Mouse (Mus musculus): Measurements from ENCODE around the gene Tubb2b. TPM values are rescaled to one million over a fixed set of nuclear protein-coding genes. Genes with fewer than 3 reads are reported as not detected.
A peak's percentile ranks its signal among the peaks of the same experiment; 100 is the strongest.

The Tubb2b gene
- polyA plus RNA-seq, 1 experiment from 2014 or later, result 344 TPM

DNA sequence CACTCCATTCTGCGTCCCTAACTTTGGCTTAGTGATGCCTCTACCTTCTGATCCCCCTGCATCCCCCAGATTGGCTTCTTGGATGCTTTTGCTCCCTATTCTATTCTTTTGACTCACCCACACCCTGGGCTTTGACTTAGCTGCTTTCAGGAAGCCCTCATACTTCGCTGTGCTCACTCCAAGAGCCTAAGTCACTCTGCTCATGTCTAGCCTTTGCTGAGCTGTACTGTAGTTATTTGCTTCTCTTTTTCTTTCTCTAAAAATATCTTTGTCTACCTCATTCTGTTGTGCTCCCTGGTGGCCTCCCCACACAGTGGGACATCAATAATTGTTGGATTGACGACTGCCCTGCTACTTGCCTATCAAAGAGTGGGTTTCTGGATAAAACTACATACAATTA lies 17.9 kb upstream of the Tubb2b start:
- DNase-seq (ENCODE audit: low spot score) (no peak), ATAC-seq (ENCODE audit: insufficient read depth, low FRiP score, low TSS enrichment) (peak; percentile 5)
- Histone ChIP-seq H3K27me3 (ENCODE audit: control insufficient read depth, insufficient read depth, low read length) (no peaks in the 10 kb centered on the region), H3K9me3 (ENCODE audit: control insufficient read depth, low read length) (no peaks in the 10 kb centered on the region), H3K36me3 (ENCODE audit: control insufficient read depth, insufficient read depth, low read length) (no peaks in the 10 kb centered on the region), H3K27ac (ENCODE audit: low read depth, low read length) (peak overlapping the region; percentile 99), H3K4me3 (ENCODE audit: low read depth, low read length) (peak overlapping the region; percentile 24; the same call in 1 of the 2 replicates), H3K4me1 (ENCODE audit: control insufficient read depth, insufficient read depth, low read length) (peaks cover 29% of the 10 kb centered on the region), H3K9ac (ENCODE audit: low read length) (peak overlapping the region; percentile 47), H3K4me2 (ENCODE audit: low read depth) (peak overlapping the region; percentile 54; the same call in 1 of the 2 replicates)
- WGBS, result 54% methylated on average over 3 of the region's 3 CpGs

DNA sequence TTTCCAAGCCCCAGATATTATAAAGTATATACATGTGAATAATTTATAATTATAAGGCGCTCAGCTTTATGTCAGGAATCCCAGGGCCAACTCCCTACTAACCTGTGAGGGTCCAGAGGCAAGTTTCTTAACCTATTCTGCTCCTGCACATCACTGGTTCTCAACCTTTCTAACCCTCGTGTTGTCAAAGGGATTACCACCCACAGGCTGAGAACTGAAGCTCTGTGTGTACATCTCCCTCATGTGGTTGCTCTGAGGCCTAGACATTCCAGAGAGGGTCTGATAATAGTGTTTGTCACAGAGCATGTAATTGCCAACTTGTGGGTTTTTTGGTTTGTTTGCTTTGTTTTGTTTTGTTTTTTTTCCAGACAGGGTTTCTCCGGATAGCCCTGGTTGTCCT lies 16.6 kb upstream of the Tubb2b start:
- no peaks in the 10 kb centered on the region for H3K36me3 ChIP-seq (ENCODE audit: control insufficient read depth, insufficient read depth, low read length)
- no peaks in the 10 kb centered on the region for H3K9me3 ChIP-seq (ENCODE audit: control insufficient read depth, low read length)
- ATAC-seq (ENCODE audit: insufficient read depth, low FRiP score, low TSS enrichment), result no peak
- H3K27me3 ChIP-seq (ENCODE audit: control insufficient read depth, insufficient read depth, low read length), result no peaks in the 10 kb centered on the region
- no peak overlapping the region for H3K27ac ChIP-seq (ENCODE audit: low read depth, low read length)
- peaks cover 29% of the 10 kb centered on the region for H3K4me1 ChIP-seq (ENCODE audit: control insufficient read depth, insufficient read depth, low read length)
- DNase-seq (ENCODE audit: low spot score), result no peak
- no peak overlapping the region for H3K4me2 ChIP-seq (ENCODE audit: low read depth)
- WGBS, result 56% methylated on average over 3 of the region's 3 CpGs
- H3K9ac ChIP-seq (ENCODE audit: low read length), result no peak overlapping the region
- H3K4me3 ChIP-seq (ENCODE audit: low read depth, low read length), result no peak overlapping the region

DNA sequence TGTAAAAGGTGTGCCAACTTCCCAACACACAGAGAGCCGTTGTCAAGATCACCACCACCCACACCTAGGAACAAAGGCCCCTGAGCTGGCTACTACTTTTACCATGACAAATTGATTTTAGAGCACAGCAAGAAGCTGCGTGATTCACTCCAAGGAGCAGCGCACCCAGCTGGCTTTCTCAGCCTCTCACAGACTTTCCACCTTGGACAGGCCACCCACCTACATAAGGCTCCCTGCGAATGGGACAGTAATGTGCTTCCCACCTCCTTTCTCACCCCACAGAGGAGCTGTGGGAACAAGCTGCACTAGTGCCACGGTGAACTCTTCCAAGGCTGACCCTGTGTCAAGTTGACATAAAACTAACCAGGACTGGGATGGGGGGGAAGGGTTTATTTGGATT lies 13.1 kb upstream of the Tubb2b start:
- Histone ChIP-seq H3K27me3 (ENCODE audit: control insufficient read depth, insufficient read depth, low read length) (no peaks in the 10 kb centered on the region), H3K9ac (ENCODE audit: low read length) (no peak overlapping the region), H3K27ac (ENCODE audit: low read depth, low read length) (no peak overlapping the region), H3K4me2 (ENCODE audit: low read depth) (no peak overlapping the region), H3K4me3 (ENCODE audit: low read depth, low read length) (no peak overlapping the region), H3K4me1 (ENCODE audit: control insufficient read depth, insufficient read depth, low read length) (peaks cover 13% of the 10 kb centered on the region), H3K9me3 (ENCODE audit: control insufficient read depth, low read length) (no peaks in the 10 kb centered on the region), H3K36me3 (ENCODE audit: control insufficient read depth, insufficient read depth, low read length) (no peaks in the 10 kb centered on the region)
- DNase-seq (ENCODE audit: low spot score) (no peak), ATAC-seq (ENCODE audit: insufficient read depth, low FRiP score, low TSS enrichment) (peak; percentile 71)
- WGBS, result 25% methylated on average over 5 of the region's 5 CpGs

DNA sequence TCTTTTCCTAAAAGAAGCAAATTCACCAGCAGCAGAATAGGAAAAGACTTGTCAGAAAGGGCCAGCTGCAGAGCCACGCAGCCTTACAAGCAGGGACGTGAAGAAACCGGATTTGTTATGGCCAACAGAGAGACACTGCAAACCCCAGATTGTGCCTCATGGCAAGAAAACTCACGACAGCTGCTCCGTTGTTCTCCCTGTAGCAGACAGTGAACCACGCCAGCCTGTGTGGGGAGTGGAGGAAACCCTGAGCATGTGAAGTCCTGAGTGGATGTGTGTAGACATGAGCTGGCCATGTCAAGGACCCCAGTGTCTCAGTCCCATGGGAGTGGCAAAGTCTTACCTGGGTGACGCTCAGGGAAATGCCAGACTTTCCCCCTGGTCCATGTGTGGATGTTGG lies 6.3 kb upstream of the Tubb2b start:
- peak; percentile 17 for DNase-seq (ENCODE audit: low spot score)
- Histone ChIP-seq H3K9me3 (ENCODE audit: control insufficient read depth, low read length) (no peaks in the 10 kb centered on the region), H3K36me3 (ENCODE audit: control insufficient read depth, insufficient read depth, low read length) (no peaks in the 10 kb centered on the region), H3K4me1 (ENCODE audit: control insufficient read depth, insufficient read depth, low read length) (peaks cover 7% of the 10 kb centered on the region; the same call in 1 of the 2 replicates), H3K9ac (ENCODE audit: low read length) (no peak overlapping the region), H3K27me3 (ENCODE audit: control insufficient read depth, insufficient read depth, low read length) (no peaks in the 10 kb centered on the region), H3K4me3 (ENCODE audit: low read depth, low read length) (no peak overlapping the region), H3K27ac (ENCODE audit: low read depth, low read length) (no peak overlapping the region), H3K4me2 (ENCODE audit: low read depth) (no peak overlapping the region)
- WGBS, result 73% methylated on average over 7 of the region's 7 CpGs
- no peak for ATAC-seq (ENCODE audit: insufficient read depth, low FRiP score, low TSS enrichment)

DNA sequence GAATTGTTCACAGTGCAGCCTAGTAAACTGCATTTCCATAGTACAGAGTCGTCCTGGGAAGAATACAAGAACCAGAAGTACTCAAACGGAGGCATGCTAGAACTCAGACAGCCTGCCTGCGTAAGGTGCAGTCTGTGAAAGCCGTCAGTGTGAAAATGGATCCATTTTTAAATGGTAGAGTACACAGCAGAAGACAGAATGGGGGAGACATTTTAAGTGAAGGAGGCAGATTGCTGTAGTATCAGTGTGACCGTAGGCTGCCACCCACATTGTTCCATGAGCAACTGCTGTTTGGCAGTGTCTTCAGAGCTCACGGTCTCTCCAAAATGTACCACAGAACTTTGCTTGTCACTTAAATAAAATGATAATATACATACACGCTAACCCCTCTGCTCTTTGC lies 4.0 kb upstream of the Tubb2b start:
- 35% methylated on average over 7 of the region's 7 CpGs for WGBS
- peak overlapping the region; percentile 91 for H3K9ac ChIP-seq (ENCODE audit: low read length)
- no peaks in the 10 kb centered on the region for H3K36me3 ChIP-seq (ENCODE audit: control insufficient read depth, insufficient read depth, low read length)
- peak overlapping the region; percentile 100 for H3K27ac ChIP-seq (ENCODE audit: low read depth, low read length)
- no peaks in the 10 kb centered on the region for H3K27me3 ChIP-seq (ENCODE audit: control insufficient read depth, insufficient read depth, low read length)
- ATAC-seq (ENCODE audit: insufficient read depth, low FRiP score, low TSS enrichment), result no peak
- H3K4me1 ChIP-seq (ENCODE audit: control insufficient read depth, insufficient read depth, low read length), result peaks cover 7% of the 10 kb centered on the region; the same call in 1 of the 2 replicates
- peak overlapping the region; percentile 82 for H3K4me2 ChIP-seq (ENCODE audit: low read depth)
- DNase-seq (ENCODE audit: low spot score), result peak; percentile 33
- H3K9me3 ChIP-seq (ENCODE audit: control insufficient read depth, low read length), result no peaks in the 10 kb centered on the region
- no peak overlapping the region for H3K4me3 ChIP-seq (ENCODE audit: low read depth, low read length)

DNA sequence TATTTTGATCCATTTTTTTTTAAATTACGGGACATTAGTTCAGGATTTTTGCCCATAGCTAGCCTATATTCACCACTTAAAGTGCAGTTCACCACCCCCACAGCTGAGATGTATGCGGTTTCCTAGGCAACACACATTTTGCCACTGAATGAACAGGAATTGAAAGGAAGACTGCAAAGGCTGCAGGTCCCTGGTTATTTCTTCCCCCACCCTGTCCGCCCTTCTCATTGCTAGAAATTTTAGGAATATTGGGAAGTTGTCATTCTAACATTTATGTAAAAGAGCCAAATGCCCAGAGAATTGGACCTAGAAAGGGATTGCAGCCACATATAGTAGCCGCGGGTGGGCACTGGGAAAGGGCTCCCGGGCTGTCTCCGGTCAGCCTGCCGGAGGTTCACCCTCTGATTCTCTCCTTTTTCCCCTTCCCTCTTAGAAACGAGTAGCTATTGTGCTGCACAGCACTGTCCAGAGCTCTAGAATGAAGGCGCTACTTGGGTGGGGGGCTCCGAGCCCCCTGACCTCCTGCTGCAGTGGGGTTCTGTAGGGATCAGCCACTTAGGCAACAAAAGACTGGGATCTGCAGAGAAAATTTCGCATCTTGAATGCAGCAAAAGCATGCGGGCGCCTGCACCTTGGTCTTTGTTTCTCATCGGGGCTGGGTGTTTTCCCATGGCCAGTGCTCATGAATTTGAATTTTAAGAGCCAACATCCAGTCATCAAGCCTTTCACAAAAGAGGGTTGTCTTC lies 3.2 kb upstream of the Tubb2b start:
- peak; percentile 79 for DNase-seq (ENCODE audit: low spot score)
- H3K9ac ChIP-seq (ENCODE audit: low read length), result peak overlapping the region; percentile 91
- peak overlapping the region; percentile 82 for H3K4me2 ChIP-seq (ENCODE audit: low read depth)
- no peaks in the 10 kb centered on the region for H3K36me3 ChIP-seq (ENCODE audit: control insufficient read depth, insufficient read depth, low read length)
- no peaks in the 10 kb centered on the region for H3K27me3 ChIP-seq (ENCODE audit: control insufficient read depth, insufficient read depth, low read length)
- peaks cover 7% of the 10 kb centered on the region; the same call in 1 of the 2 replicates for H3K4me1 ChIP-seq (ENCODE audit: control insufficient read depth, insufficient read depth, low read length)
- H3K27ac ChIP-seq (ENCODE audit: low read depth, low read length), result peak overlapping the region; percentile 100
- ATAC-seq (ENCODE audit: insufficient read depth, low FRiP score, low TSS enrichment), result 0 out of 2 replicates have a peak, but pooled peaks have one; percentile 1
- H3K4me3 ChIP-seq (ENCODE audit: low read depth, low read length), result peak overlapping the region; percentile 38
- 3% methylated on average over 15 of the region's 15 CpGs for WGBS
- no peaks in the 10 kb centered on the region for H3K9me3 ChIP-seq (ENCODE audit: control insufficient read depth, low read length)

DNA sequence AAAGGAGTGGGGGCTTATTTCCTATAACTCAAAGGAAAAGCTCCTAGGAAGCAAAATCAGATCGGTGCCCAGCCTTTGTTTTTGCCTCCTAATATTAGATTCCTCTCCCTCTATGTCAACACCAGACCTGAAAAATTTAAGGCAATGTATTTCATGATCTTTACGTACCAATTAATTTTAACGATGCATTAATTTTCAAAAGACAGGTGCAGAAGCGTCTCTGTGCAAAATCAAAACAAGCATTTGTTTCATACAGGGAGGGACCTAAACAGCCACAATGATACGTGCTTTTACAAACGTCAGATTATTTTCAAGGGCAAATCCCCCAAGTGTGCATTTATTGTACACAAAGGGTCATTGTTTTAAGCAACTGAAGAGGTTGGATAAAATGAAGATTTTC lies 2.6 kb upstream of the Tubb2b start:
- Histone ChIP-seq H3K4me2 (ENCODE audit: low read depth) (peak overlapping the region; percentile 82), H3K4me1 (ENCODE audit: control insufficient read depth, insufficient read depth, low read length) (peaks cover 7% of the 10 kb centered on the region; the same call in 1 of the 2 replicates), H3K9ac (ENCODE audit: low read length) (peak overlapping the region; percentile 93), H3K9me3 (ENCODE audit: control insufficient read depth, low read length) (no peaks in the 10 kb centered on the region), H3K4me3 (ENCODE audit: low read depth, low read length) (peak overlapping the region; percentile 79), H3K36me3 (ENCODE audit: control insufficient read depth, insufficient read depth, low read length) (no peaks in the 10 kb centered on the region), H3K27me3 (ENCODE audit: control insufficient read depth, insufficient read depth, low read length) (no peaks in the 10 kb centered on the region), H3K27ac (ENCODE audit: low read depth, low read length) (peak overlapping the region; percentile 100)
- ATAC-seq (ENCODE audit: insufficient read depth, low FRiP score, low TSS enrichment) (no peak), DNase-seq (ENCODE audit: low spot score) (peak; percentile 13)
- 12% methylated on average over 6 of the region's 6 CpGs for WGBS

DNA sequence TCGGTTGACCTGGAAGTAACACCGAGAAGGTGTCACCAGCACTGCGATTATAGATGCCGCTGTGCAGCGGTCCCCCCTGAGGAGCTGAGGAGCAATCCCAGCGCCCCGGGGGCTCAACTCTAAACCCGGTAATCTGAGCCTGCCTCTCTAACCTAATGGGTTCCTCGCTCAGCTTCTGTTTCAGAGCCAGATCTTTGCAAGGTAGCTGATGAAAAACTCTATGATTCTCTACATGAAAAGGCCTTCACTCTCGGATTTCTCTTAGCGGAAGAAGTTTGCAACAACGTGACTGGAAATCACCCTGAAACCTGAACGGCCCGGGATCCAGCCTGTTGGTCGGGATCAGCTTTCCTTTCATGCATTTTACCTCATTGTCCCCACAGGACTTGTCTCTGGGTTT lies 2.0 kb upstream of the Tubb2b start:
- peak overlapping the region; percentile 79 for H3K4me3 ChIP-seq (ENCODE audit: low read depth, low read length)
- H3K4me1 ChIP-seq (ENCODE audit: control insufficient read depth, insufficient read depth, low read length), result peaks cover 7% of the 10 kb centered on the region; the same call in 1 of the 2 replicates
- peak overlapping the region; percentile 93 for H3K9ac ChIP-seq (ENCODE audit: low read length)
- DNase-seq (ENCODE audit: low spot score) (peak; percentile 66), ATAC-seq (ENCODE audit: insufficient read depth, low FRiP score, low TSS enrichment) (no peak)
- H3K4me2 ChIP-seq (ENCODE audit: low read depth), result peak overlapping the region; percentile 82
- H3K36me3 ChIP-seq (ENCODE audit: control insufficient read depth, insufficient read depth, low read length), result no peaks in the 10 kb centered on the region
- H3K9me3 ChIP-seq (ENCODE audit: control insufficient read depth, low read length), result no peaks in the 10 kb centered on the region
- no peaks in the 10 kb centered on the region for H3K27me3 ChIP-seq (ENCODE audit: control insufficient read depth, insufficient read depth, low read length)
- H3K27ac ChIP-seq (ENCODE audit: low read depth, low read length), result peak overlapping the region; percentile 100
- 1% methylated on average over 15 of the region's 15 CpGs for WGBS

DNA sequence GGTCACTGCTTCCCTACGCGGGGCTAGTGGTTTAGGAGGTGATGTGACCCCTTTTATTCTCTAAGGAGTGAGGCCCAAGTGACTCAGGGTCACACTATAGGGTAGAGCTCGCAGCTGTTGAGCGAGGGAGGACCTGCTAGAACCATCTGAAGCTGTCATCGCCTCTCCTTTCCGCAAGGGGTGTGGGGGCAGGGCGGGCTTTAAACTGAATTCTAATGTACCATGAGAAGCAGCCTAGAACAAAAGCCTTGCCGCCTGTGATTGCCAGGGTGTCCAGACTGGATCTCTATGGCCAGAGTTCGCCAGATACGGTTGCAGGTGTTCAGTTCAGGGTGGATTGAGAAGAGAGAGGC lies 1.4 kb upstream of the Tubb2b start:
- Histone ChIP-seq H3K9me3 (ENCODE audit: control insufficient read depth, low read length) (no peaks in the 10 kb centered on the region), H3K4me3 (ENCODE audit: low read depth, low read length) (peak overlapping the region; percentile 79), H3K36me3 (ENCODE audit: control insufficient read depth, insufficient read depth, low read length) (no peaks in the 10 kb centered on the region), H3K9ac (ENCODE audit: low read length) (peak overlapping the region; percentile 93), H3K4me2 (ENCODE audit: low read depth) (peak overlapping the region; percentile 82), H3K27me3 (ENCODE audit: control insufficient read depth, insufficient read depth, low read length) (no peaks in the 10 kb centered on the region), H3K4me1 (ENCODE audit: control insufficient read depth, insufficient read depth, low read length) (peaks cover 7% of the 10 kb centered on the region; the same call in 1 of the 2 replicates), H3K27ac (ENCODE audit: low read depth, low read length) (peak overlapping the region; percentile 100)
- peak; percentile 89 for DNase-seq (ENCODE audit: low spot score)
- peak; percentile 35 for ATAC-seq (ENCODE audit: insufficient read depth, low FRiP score, low TSS enrichment)
- under 1% methylated on average over 10 of the region's 10 CpGs for WGBS
